16 mouse cellular contexts compared by ENCODE assay signal in genomic region chr4:154581261-154581886, GRCm38 (mm10). TPM values are rescaled to one million over a fixed set of nuclear protein-coding genes. Genes with fewer than 3 reads are reported as not detected.
DNase-seq lines count a peak whose midpoint lies in the region; ATAC-seq and TF ChIP-seq lines count a peak whose summit lies in the region.
"Had no signal": no experiment of that assay in that cellular context is flagged by ENCODE, and none has a peak within 500 bp of the region (broad histone marks: within the 10 kb centered on the region; RNA-seq: fewer than 3 reads in every experiment).

No protein-coding gene starts in this region.

- no peak overlapping the region for H3K9ac ChIP-seq in midbrain, postnatal 0 days (replicated peaks; ENCODE audit: low read length, poor library complexity, severe bottlenecking)
- H3K9ac ChIP-seq in heart, embryonic 14.5 days (ENCODE audit: low read length): peak overlapping the region; percentile 34; the same call in 1 of the 2 replicates
- H3K9ac ChIP-seq: midbrain, embryonic 15.5 days had no signal

- TF ChIP-seq CTCF in midbrain, postnatal 0 days (IDR thresholded peaks at IDR 0.05): no peak

- peak; percentile 41 for DNase-seq in adrenal gland, postnatal 10 days
- DNase-seq in adrenal gland, postnatal 4 days (ENCODE audit: low spot score in 2 of 2): no peak
- DNase-seq in midbrain, embryonic 10.5 days (ENCODE audit: low spot score): no peak
- DNase-seq in midbrain, postnatal 0 days (ENCODE audit: low spot score): no peak
- no peak for DNase-seq in left cerebral cortex, postnatal 10 days (ENCODE audit: extremely low spot score in 1 of 2, low spot score in 2 of 2)
- DNase-seq in neural tube, embryonic 10.5 days (ENCODE audit: extremely low spot score, low spot score): no peak
- no peak for DNase-seq in right cerebral cortex, postnatal 36 days (ENCODE audit: low spot score in 2 of 2)
- DNase-seq: cerebellum, postnatal 36 days; gastrocnemius, postnatal 14 days; lung, postnatal 36 days; right cerebral cortex, postnatal 4 days had no signal

- H3K27me3 ChIP-seq in midbrain, embryonic 10.5 days (ENCODE audit: low read depth, poor library complexity, severe bottlenecking): peaks cover 58% of the 10 kb centered on the region
- no peaks in the 10 kb centered on the region for H3K27me3 ChIP-seq in midbrain, postnatal 0 days (ENCODE audit: insufficient read depth, low read length)
- H3K27me3 ChIP-seq in heart, embryonic 14.5 days (ENCODE audit: control insufficient read depth, insufficient read depth, low read length): no peaks in the 10 kb centered on the region
- H3K27me3 ChIP-seq: midbrain, embryonic 15.5 days had no signal

- H3K9me3 ChIP-seq in midbrain, embryonic 10.5 days (replicated peaks): no peaks in the 10 kb centered on the region
- H3K9me3 ChIP-seq in midbrain, postnatal 0 days (ENCODE audit: low read length): no peaks in the 10 kb centered on the region
- no peaks in the 10 kb centered on the region for H3K9me3 ChIP-seq in heart, embryonic 14.5 days (ENCODE audit: control insufficient read depth, low read length)
- H3K9me3 ChIP-seq: midbrain, embryonic 15.5 days had no signal

- 82% methylated on average over 16 of the region's 16 CpGs for WGBS in midbrain, embryonic 10.5 days
- WGBS in midbrain, postnatal 0 days: 75% methylated on average over 16 of the region's 16 CpGs
- 39% methylated on average over 16 of the region's 16 CpGs for WGBS in heart, embryonic 14.5 days

- no peak for ATAC-seq in midbrain, postnatal 0 days (ENCODE audit: low FRiP score)
- ATAC-seq in heart, embryonic 14.5 days (ENCODE audit: insufficient number of reproducible peaks, insufficient read depth, low FRiP score, low read depth): no peak
- ATAC-seq: hindbrain, postnatal 0 days; midbrain, embryonic 15.5 days had no signal

- intact Hi-C loops in left cerebral cortex, postnatal 10 days (cut with DNase I): no loop called here

- no peaks in the 10 kb centered on the region for H3K36me3 ChIP-seq in midbrain, embryonic 10.5 days
- no peaks in the 10 kb centered on the region for H3K36me3 ChIP-seq in midbrain, postnatal 0 days (ENCODE audit: insufficient read depth, low read length)
- H3K36me3 ChIP-seq in heart, embryonic 14.5 days (ENCODE audit: control insufficient read depth, insufficient read depth, low read length): no peaks in the 10 kb centered on the region
- H3K36me3 ChIP-seq: midbrain, embryonic 15.5 days had no signal

- H3K27ac ChIP-seq in midbrain, embryonic 10.5 days (replicated peaks): 0 out of 2 replicates have a peak overlapping the region, but pooled peaks have one; percentile 19
- no peak overlapping the region for H3K27ac ChIP-seq in midbrain, postnatal 0 days (ENCODE audit: low read depth, low read length)
- H3K27ac ChIP-seq in heart, embryonic 14.5 days (replicated peaks in 1 of 2; ENCODE audit: control insufficient read depth in 1 of 2, insufficient read depth in 1 of 2, low read depth in 2 of 2, low read length in 2 of 2): peak overlapping the region; percentile 28 to 41
- H3K27ac ChIP-seq: hindbrain, postnatal 0 days; kidney, postnatal 0 days; midbrain, embryonic 15.5 days had no signal

- no peak overlapping the region for H3K4me2 ChIP-seq in midbrain, postnatal 0 days (ENCODE audit: low read depth, low read length, poor library complexity, severe bottlenecking)
- peak overlapping the region; percentile 24; the same call in 1 of the 2 replicates for H3K4me2 ChIP-seq in heart, embryonic 14.5 days (ENCODE audit: low read length)
- H3K4me2 ChIP-seq: liver, embryonic 11.5 days; midbrain, embryonic 15.5 days had no signal

- H3K4me1 ChIP-seq in midbrain, embryonic 10.5 days: peaks cover 40% of the 10 kb centered on the region
- no peaks in the 10 kb centered on the region for H3K4me1 ChIP-seq in midbrain, postnatal 0 days (ENCODE audit: insufficient read depth, low read length)
- peaks cover 36 to 37% of the 10 kb centered on the region in 2 experiments for H3K4me1 ChIP-seq in heart, embryonic 14.5 days (ENCODE audit: control insufficient read depth in 2 of 2, insufficient read depth in 2 of 2, low read length in 2 of 2)
- H3K4me1 ChIP-seq: midbrain, embryonic 15.5 days had no signal

- H3K4me3 ChIP-seq in midbrain, embryonic 10.5 days: no peak overlapping the region
- H3K4me3 ChIP-seq in midbrain, postnatal 0 days (ENCODE audit: low read depth, low read length): no peak overlapping the region
- H3K4me3 ChIP-seq in heart, embryonic 14.5 days (ENCODE audit: control insufficient read depth in 1 of 2, insufficient read depth in 1 of 2, low read depth in 1 of 2, low read length in 2 of 2): no peak overlapping the region
- H3K4me3 ChIP-seq: midbrain, embryonic 15.5 days had no signal

RNA-seq across cellular contexts. Expression of gene Prdm16, which starts 55.3 kb away (rescaled TPM):
- 10 to 100 TPM in 1 of 2 experiments, 1 to 10 TPM in 1; 9.0 to 17.8 TPM for total RNA-seq in adrenal gland, postnatal 10 days (2021)
- total RNA-seq in adrenal gland, postnatal 4 days (2021): 10 to 100 TPM; 10.3 to 17.3 TPM
- polyA plus RNA-seq in midbrain, embryonic 10.5 days (2016; fragmentation: Nextera tagmentation; extraction: Ambion mirVana): 12.5 and 14.1 TPM in 2 replicates
- 10.7 and 13.4 TPM in 2 replicates for total RNA-seq in midbrain, postnatal 0 days (2014; rRNA removed)
- polyA plus RNA-seq in midbrain, postnatal 0 days (2015; fragmentation: Nextera tagmentation; extraction: Ambion mirVana): 9.3 and 12.0 TPM in 2 replicates
- 18.1 and 19.5 TPM in 2 replicates for polyA plus RNA-seq in heart, embryonic 14.5 days (2014; fragmentation: Nextera tagmentation; extraction: Ambion mirVana)
- total RNA-seq in left cerebral cortex, postnatal 10 days (2021): 1 to 10 TPM; 4.9 to 6.1 TPM
